Mouse (Mus musculus) neural tube, embryonic 14.5 days (tissue): ENCODE measurements at regions not wholly inside any gene's neighbourhood (a gene's known extent, or its start where the extent isn't known, plus 50 kb on each side); places are given as distances from the start of the nearest gene placed in this dataset.
A peak's percentile ranks its signal among the peaks of the same experiment; 100 is the strongest.

Source experiments
- ATAC-seq: fragments of 200-750 bp; cut with Nextera tagmentation; 2 replicates; pipeline ENCODE4 v1.8.0; 2017; ENCODE audit warnings: low read depth, mild to moderate bottlenecking, moderate TSS enrichment, moderate library complexity
- H3K27ac ChIP-seq: fragments of 300-500 bp; sonication (generic); 2 replicates; pipeline ENCODE4 v1.5.1; 2014; ENCODE audit warnings: low read depth, mild to moderate bottlenecking, control low read depth, low read length, moderate library complexity, mixed read lengths
- H3K27me3 ChIP-seq: fragments of 300-500 bp; sonication (generic); 2 replicates; pipeline ENCODE4 v1.6.1; 2014; ENCODE audit warnings: low read length; ENCODE audit not compliant: control insufficient read depth, insufficient read depth
- H3K36me3 ChIP-seq: fragments of 300-500 bp; sonication (generic); 2 replicates; pipeline ENCODE4 v1.6.1; 2014; ENCODE audit warnings: low read length, mixed read lengths; ENCODE audit not compliant: control insufficient read depth, insufficient read depth
- H3K4me1 ChIP-seq: fragments of 300-500 bp; sonication (generic); 2 replicates; pipeline ENCODE4 v1.6.1; 2014; ENCODE audit warnings: low read length; ENCODE audit not compliant: control insufficient read depth, insufficient read depth
- H3K4me2 ChIP-seq: fragments of 300-500 bp; sonication (generic); 2 replicates; pipeline ENCODE4 v1.6.1; 2014; ENCODE audit warnings: mild to moderate bottlenecking, low read depth, low read length, control low read depth
- H3K4me3 ChIP-seq: fragments of 300-500 bp; sonication (generic); 2 replicates; pipeline ENCODE4 v1.5.1; 2014; ENCODE audit warnings: low read depth, low read length, control low read depth, mixed read lengths
- H3K9ac ChIP-seq: fragments of 300-500 bp; sonication (generic); replicated peaks from 2 replicates; pipeline ENCODE4 v1.6.1; 2014; ENCODE audit warnings: low read depth, mild to moderate bottlenecking, control low read depth, low read length, mixed read lengths
- H3K9me3 ChIP-seq: fragments of 300-500 bp; sonication (generic); 2 replicates; pipeline ENCODE4 v1.6.1; 2016; ENCODE audit warnings: low read length; ENCODE audit not compliant: control insufficient read depth
- WGBS: fragments of 180-500 bp; shearing (Covaris S2); extraction: QIAGEN DNeasy Blood & Tissue Kit; methylation state at CpG from one replicate; pipeline ENCODE4 v1.1.7; 2014; 5-methylcytosine and 5-hydroxymethylcytosine counted together

GRCm38 (mm10) chr5:106557733-106558132, 51.2 kb upstream of the Gm17304 start:
- H3K4me1 ChIP-seq = peaks cover 20% of the 10 kb centered on the region
- H3K36me3 ChIP-seq = no peaks in the 10 kb centered on the region
- no peaks in the 10 kb centered on the region for H3K9me3 ChIP-seq
- no peak overlapping the region for H3K27ac ChIP-seq
- WGBS = 8% methylated on average over 11 of the region's 11 CpGs
- H3K4me2 ChIP-seq = no peak overlapping the region
- peaks cover 31% of the 10 kb centered on the region for H3K27me3 ChIP-seq
- no peak overlapping the region for H3K4me3 ChIP-seq
- ATAC-seq = peak; percentile 54; the same call in 1 of the 2 replicates
- no peak overlapping the region for H3K9ac ChIP-seq

GRCm38 (mm10) chr5:106539286-106539685, 69.6 kb upstream of the Gm17304 start:
- Histone ChIP-seq H3K36me3 (no peaks in the 10 kb centered on the region), H3K27ac (no peak overlapping the region), H3K9me3 (no peaks in the 10 kb centered on the region), H3K9ac (no peak overlapping the region), H3K4me1 (no peaks in the 10 kb centered on the region), H3K4me2 (no peak overlapping the region), H3K4me3 (no peak overlapping the region), H3K27me3 (no peaks in the 10 kb centered on the region)
- WGBS = 91% methylated on average over 6 of the region's 6 CpGs
- ATAC-seq = no peak

DNA sequence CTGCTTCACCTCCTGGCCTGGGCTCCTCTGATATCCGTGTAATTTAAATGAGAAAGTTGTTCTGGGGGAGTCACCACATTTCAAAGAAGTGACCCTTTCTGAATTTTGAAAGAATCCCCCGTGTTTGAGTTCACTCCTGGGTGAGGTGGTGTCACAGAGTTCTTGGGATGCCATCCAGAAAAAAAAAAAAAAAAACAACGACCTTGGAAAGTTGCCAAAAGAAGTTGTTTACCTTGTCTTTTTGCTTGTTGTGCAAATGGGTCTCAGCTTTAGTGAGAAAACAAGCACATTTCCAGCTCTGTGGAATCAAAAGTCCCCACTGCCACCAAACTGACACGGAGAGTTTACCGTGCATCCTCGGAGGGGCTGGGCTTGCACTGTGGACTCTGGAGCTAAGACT, 71.7 kb upstream of the Gm17304 start:
- H3K9me3 ChIP-seq = no peaks in the 10 kb centered on the region
- no peak overlapping the region for H3K4me2 ChIP-seq
- 33% methylated on average over 6 of the region's 6 CpGs for WGBS
- H3K9ac ChIP-seq = no peak overlapping the region
- no peaks in the 10 kb centered on the region for H3K4me1 ChIP-seq
- no peaks in the 10 kb centered on the region for H3K27me3 ChIP-seq
- no peak overlapping the region for H3K27ac ChIP-seq
- ATAC-seq = no peak
- no peaks in the 10 kb centered on the region for H3K36me3 ChIP-seq
- H3K4me3 ChIP-seq = no peak overlapping the region

DNA sequence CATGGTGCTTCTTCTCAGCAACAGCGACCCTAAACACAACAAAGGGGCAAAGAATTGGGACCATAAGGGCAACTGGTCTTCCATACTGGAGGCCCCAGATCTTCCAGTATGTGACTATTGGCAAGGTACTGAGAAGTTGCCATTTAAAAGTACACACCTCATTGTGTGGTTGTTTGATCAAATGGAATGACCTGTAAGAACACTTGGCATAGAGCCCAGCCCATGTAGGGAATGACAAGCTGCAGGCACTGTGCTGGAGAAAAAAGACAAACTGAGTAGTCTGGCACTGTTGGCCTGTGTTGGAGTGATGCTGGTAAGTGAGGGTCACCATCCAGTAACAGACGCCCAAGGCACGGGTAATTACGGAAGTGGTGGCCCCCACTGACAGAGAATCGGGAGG, 72.8 kb upstream of the Gm17304 start:
- H3K36me3 ChIP-seq = no peaks in the 10 kb centered on the region
- H3K9ac ChIP-seq = no peak overlapping the region
- H3K27ac ChIP-seq = no peak overlapping the region
- WGBS = 83% methylated on average over 5 of the region's 5 CpGs
- no peak for ATAC-seq
- H3K9me3 ChIP-seq = no peaks in the 10 kb centered on the region
- no peaks in the 10 kb centered on the region for H3K4me1 ChIP-seq
- H3K4me3 ChIP-seq = no peak overlapping the region
- no peak overlapping the region for H3K4me2 ChIP-seq
- H3K27me3 ChIP-seq = no peaks in the 10 kb centered on the region

- no peak overlapping the region for H3K4me2 ChIP-seq
- H3K27me3 ChIP-seq = no peaks in the 10 kb centered on the region
- WGBS = 87% methylated on average over 8 of the region's 8 CpGs
These were observed 70.8 kb upstream of the Barhl2 start for GRCm38 (mm10) chr5:106528811-106529210.

DNA sequence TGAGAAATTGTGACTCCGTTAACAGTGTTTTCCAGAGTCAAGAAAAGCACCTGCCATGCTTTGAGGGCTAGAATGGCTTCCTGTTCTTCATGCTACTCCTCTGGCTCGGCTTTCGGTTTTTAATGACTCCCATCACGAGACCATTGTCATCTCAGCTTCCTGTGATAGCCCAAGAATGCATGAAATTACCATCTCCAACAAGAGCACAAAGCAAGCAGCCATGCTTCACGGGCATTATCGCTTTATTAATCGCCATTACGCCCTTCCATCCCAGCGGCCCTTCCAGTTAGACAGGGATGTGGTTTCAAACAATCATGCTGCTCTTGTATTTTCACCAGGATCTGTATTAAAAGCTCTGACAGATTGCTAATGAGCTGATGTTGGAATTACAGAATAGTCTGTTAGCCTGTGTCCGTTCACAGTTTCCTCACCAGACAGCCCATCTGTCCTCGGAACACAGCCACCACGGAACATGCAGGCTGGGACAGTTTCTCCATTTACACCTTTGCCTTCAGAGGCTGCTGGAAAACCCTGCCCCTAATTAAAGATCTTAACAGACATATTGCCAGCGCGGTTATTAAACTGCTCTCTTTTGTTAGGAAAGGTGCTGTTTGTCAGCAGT, 69.5 kb upstream of the Barhl2 start:
- no peak for ATAC-seq
- 42% methylated on average over 14 of the region's 14 CpGs for WGBS

More at GRCm38 (mm10) chr5:106528811-106529210, 70.8 kb upstream of the Barhl2 start:
- ATAC-seq = no peak
- Histone ChIP-seq H3K4me3 (no peak overlapping the region), H3K9ac (no peak overlapping the region), H3K4me1 (0 out of 2 replicates have a peak, but pooled peaks cover 2% of the 10 kb centered on the region), H3K36me3 (no peaks in the 10 kb centered on the region), H3K27ac (no peak overlapping the region), H3K9me3 (no peaks in the 10 kb centered on the region)

GRCm38 (mm10) chr5:106512423-106513089, 54.6 kb upstream of the Barhl2 start:
- no peak overlapping the region for H3K9ac ChIP-seq
- no peaks in the 10 kb centered on the region for H3K27me3 ChIP-seq
- no peak overlapping the region for H3K4me3 ChIP-seq
- no peaks in the 10 kb centered on the region for H3K9me3 ChIP-seq
- no peaks in the 10 kb centered on the region for H3K36me3 ChIP-seq
- H3K27ac ChIP-seq = no peak overlapping the region
- 76% methylated on average over 7 of the region's 7 CpGs for WGBS
- H3K4me1 ChIP-seq = no peaks in the 10 kb centered on the region
- no peak for ATAC-seq
- H3K4me2 ChIP-seq = no peak overlapping the region

More for the DNA sequence above, 69.5 kb upstream of the Barhl2 start:
- Histone ChIP-seq H3K9ac (no peak overlapping the region), H3K9me3 (no peaks in the 10 kb centered on the region), H3K4me1 (0 out of 2 replicates have a peak, but pooled peaks cover 2% of the 10 kb centered on the region), H3K36me3 (no peaks in the 10 kb centered on the region), H3K27me3 (no peaks in the 10 kb centered on the region), H3K27ac (no peak overlapping the region), H3K4me3 (no peak overlapping the region), H3K4me2 (no peak overlapping the region)

DNA sequence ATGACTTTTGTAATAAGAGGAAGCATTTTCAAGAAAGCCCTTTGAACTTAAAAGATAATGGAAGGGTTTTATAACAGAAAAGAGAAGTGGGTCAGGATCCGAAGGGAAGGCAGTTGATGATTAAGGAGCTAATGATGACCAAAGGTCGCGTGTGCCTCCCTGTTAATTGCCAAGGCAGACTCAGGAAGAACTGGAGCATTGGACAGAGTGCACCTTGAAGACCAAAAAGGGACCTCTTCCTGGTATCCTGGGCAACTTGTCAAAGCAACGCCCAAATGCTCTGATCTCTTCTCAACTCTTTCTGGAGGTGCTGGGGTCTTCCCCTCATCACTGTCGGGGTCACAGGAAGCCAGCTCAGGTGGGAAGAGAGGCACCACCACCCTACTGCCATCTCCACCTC, 49.9 kb upstream of the Barhl2 start:
- Histone ChIP-seq H3K27ac (no peak overlapping the region), H3K36me3 (no peaks in the 10 kb centered on the region), H3K4me2 (no peak overlapping the region), H3K4me1 (no peaks in the 10 kb centered on the region), H3K4me3 (no peak overlapping the region), H3K9me3 (no peaks in the 10 kb centered on the region), H3K27me3 (no peaks in the 10 kb centered on the region), H3K9ac (no peak overlapping the region)
- no peak for ATAC-seq
- 79% methylated on average over 5 of the region's 5 CpGs for WGBS
